Mouse (Mus musculus) heart, embryonic 11.5 days (tissue): Measurements from ENCODE around the gene Crhr2. TPM values are rescaled to one million over a fixed set of nuclear protein-coding genes. Genes with fewer than 3 reads are reported as not detected.

Experiments used
- ATAC-seq: fragments of 200-750 bp; cut with Nextera tagmentation; replicated peaks from 2 replicates; pipeline ENCODE4 v1.8.0; 2017; ENCODE audit warnings: moderate library complexity; ENCODE audit not compliant: insufficient number of reproducible peaks, low FRiP score, low TSS enrichment
- H3K27ac ChIP-seq: fragments of 300-500 bp; sonication (generic); 2 replicates; pipeline ENCODE4 v1.5.1; 2014; ENCODE audit warnings: mild to moderate bottlenecking, low read depth, low read length
- H3K27me3 ChIP-seq: fragments of 300-500 bp; sonication (generic); 2 replicates; pipeline ENCODE4 v1.6.1; 2014; ENCODE audit warnings: mild to moderate bottlenecking, low read length, mixed read lengths; ENCODE audit not compliant: control insufficient read depth, insufficient read depth
- H3K36me3 ChIP-seq: fragments of 300-500 bp; sonication (generic); 2 replicates; pipeline ENCODE4 v1.6.1; 2014; ENCODE audit warnings: mild to moderate bottlenecking, low read length, moderate library complexity, mixed read lengths; ENCODE audit not compliant: control insufficient read depth, insufficient read depth
- H3K4me1 ChIP-seq: fragments of 300-500 bp; sonication (generic); 2 replicates; pipeline ENCODE4 v1.6.1; 2014; ENCODE audit warnings: low read length; ENCODE audit not compliant: control insufficient read depth, insufficient read depth
- H3K4me2 ChIP-seq: fragments of 300-500 bp; sonication (generic); 2 replicates; pipeline ENCODE4 v1.6.1; 2014; ENCODE audit warnings: mild to moderate bottlenecking, moderate library complexity
- H3K4me3 ChIP-seq: fragments of 300-500 bp; sonication (generic); 2 replicates; pipeline ENCODE4 v1.5.1; 2014; ENCODE audit warnings: low read depth, low read length
- H3K9ac ChIP-seq: fragments of 300-500 bp; sonication (generic); 2 replicates; pipeline ENCODE4 v1.6.1; 2014; ENCODE audit warnings: mild to moderate bottlenecking, low read depth, low read length, moderate library complexity
- H3K9me3 ChIP-seq: fragments of 300-500 bp; sonication (generic); replicated peaks from 2 replicates; pipeline ENCODE4 v1.6.1; 2016; ENCODE audit warnings: low read length; ENCODE audit not compliant: control insufficient read depth
- WGBS: fragments of 180-500 bp; shearing (Covaris S2); extraction: QIAGEN DNeasy Blood & Tissue Kit; methylation state at CpG from one replicate; pipeline ENCODE4 v1.1.7; 2014; ENCODE audit not compliant: insufficient replicate concordance; 5-methylcytosine and 5-hydroxymethylcytosine counted together
- polyA plus RNA-seq: library from polyadenylated mRNA; unstranded; fragments of >200 nt; fragmentation: Nextera tagmentation; extraction: Ambion mirVana; gene quantifications from 2 replicates; pipeline ENCODE4 v1.2.1, GENCODE M21; 2014

The Crhr2 gene
- 4.2 and 5.3 TPM in 2 replicates for polyA plus RNA-seq

DNA sequence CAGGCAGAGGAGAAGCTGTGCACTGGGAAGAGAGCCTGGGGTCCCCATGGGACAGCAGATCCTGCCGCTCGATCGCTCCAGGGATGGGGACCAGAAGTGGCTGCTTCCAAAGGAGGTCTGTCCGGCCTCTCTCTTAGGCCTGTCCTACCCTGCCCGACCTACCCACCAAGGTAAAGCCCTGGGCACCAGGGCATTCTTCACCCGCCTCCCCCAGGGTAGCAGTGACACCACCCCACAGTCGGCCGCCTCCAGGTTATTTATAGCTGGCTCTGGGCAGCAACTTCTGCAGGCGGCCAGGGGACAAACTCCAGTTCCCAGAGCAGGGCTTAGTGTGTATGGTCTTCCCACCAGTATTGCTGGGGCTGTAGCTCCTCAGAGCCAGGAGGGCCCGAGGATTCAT, at the start of gene Crhr2:
Gene Crhr2 (minus strand): TSS at position 223 of the 400 bp plus-strand sequence.
- Histone ChIP-seq H3K4me3 (peak within 1 kb of the TSS; percentile 25), H3K27ac (peak within 1 kb of the TSS; percentile 82), H3K9me3 (no peaks in the 10 kb centered on the region), H3K4me2 (peak within 1 kb of the TSS; percentile 55), H3K9ac (peak within 1 kb of the TSS; percentile 58), H3K36me3 (no peaks in the 10 kb centered on the region), H3K27me3 (no peaks in the 10 kb centered on the region), H3K4me1 (peaks cover 31% of the 10 kb centered on the region)
- WGBS = 41% methylated on average over 10 of the region's 10 CpGs
- ATAC-seq = peak; percentile 31; the same call in 1 of the 2 replicates

DNA sequence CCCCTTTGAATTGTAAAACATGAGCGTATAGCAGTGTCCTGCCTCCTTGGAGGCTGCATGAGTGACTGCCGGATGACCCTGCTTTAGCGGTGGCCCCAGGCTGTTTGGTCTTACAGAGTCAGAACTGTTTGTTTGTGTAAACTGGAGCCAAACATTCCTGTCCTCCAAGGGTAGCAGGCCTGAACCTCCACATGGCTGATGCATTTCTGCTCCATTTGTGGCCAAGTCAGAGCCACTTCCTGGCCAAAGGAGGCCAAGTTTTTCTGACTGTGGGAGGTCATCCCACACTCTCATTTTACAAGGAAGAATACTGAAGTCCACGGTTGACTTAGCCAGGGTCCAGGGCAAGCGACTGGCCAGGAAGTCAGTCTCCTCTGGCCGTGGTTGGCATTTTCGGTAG, 46.7 kb upstream of the Crhr2 start:
- Histone ChIP-seq H3K27ac (no peak overlapping the region), H3K27me3 (no peaks in the 10 kb centered on the region), H3K4me1 (no peaks in the 10 kb centered on the region), H3K36me3 (no peaks in the 10 kb centered on the region), H3K4me3 (no peak overlapping the region), H3K9me3 (no peaks in the 10 kb centered on the region; the same call in 1 of the 2 replicates), H3K9ac (no peak overlapping the region), H3K4me2 (no peak overlapping the region)
- 77% methylated on average over 7 of the region's 7 CpGs for WGBS
- no peak for ATAC-seq

DNA sequence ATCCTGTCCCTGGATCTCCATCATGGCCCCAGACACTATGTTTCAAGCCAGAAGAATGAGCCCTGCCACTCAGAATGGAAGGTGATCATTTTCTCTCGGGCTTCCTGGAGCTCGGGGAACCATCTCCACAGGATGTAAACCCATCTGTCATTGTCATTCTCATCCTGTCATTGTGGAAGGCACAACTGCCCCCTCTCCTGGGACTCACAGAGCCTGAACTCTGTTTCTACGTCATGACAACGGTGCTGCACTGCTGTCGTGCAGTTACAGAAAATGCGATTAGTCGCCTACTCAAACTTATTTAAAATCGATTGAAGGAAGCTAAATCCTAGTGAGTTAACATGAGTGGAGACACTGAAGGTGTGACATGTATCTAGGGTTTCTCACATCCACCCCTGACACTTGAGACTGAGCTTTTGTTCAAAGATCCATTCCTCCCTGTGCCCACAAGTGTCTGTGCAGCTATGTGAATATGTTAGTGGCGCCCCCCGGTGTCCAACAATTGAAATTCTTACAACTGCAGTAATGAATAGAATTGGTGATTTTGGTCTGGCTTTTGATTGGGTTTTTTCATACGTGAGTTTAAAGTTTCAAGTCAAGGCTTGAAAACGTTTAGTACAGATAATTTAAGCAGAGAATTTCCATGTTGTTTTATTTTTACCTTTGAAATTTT, 44.4 kb upstream of the Crhr2 start:
- H3K27me3 ChIP-seq = no peaks in the 10 kb centered on the region
- no peaks in the 10 kb centered on the region for H3K9me3 ChIP-seq
- no peaks in the 10 kb centered on the region for H3K4me1 ChIP-seq
- no peaks in the 10 kb centered on the region for H3K36me3 ChIP-seq
- 46% methylated on average over 12 of the region's 12 CpGs for WGBS
- no peak overlapping the region for H3K27ac ChIP-seq
- ATAC-seq = no peak
- no peak overlapping the region for H3K4me3 ChIP-seq
- H3K9ac ChIP-seq = no peak overlapping the region
- H3K4me2 ChIP-seq = no peak overlapping the region

DNA sequence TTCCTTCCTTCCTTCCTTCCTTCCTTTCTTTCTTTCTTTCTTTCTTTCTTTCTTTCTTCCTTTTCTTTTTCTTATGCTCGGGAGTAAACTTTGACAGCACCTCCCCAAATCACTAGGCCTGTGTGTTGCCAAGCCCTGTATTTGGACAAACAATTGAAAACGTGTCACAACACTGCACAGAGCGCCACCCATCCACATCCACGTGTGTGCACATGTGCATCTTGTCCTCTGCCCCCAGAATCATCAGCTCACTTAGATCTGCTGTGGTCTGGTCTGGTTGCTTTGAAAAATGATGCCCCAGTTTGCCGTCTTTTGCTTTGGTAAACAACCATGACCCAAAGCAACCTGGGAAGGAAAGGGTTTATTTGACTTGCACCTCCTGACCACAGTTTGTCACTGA, 43.1 kb upstream of the Crhr2 start:
- Histone ChIP-seq H3K36me3 (no peaks in the 10 kb centered on the region), H3K4me1 (no peaks in the 10 kb centered on the region), H3K4me3 (no peak overlapping the region), H3K27ac (no peak overlapping the region), H3K4me2 (no peak overlapping the region), H3K9me3 (no peaks in the 10 kb centered on the region), H3K27me3 (no peaks in the 10 kb centered on the region), H3K9ac (no peak overlapping the region)
- 46% methylated on average over 5 of the region's 5 CpGs for WGBS
- no peak for ATAC-seq

DNA sequence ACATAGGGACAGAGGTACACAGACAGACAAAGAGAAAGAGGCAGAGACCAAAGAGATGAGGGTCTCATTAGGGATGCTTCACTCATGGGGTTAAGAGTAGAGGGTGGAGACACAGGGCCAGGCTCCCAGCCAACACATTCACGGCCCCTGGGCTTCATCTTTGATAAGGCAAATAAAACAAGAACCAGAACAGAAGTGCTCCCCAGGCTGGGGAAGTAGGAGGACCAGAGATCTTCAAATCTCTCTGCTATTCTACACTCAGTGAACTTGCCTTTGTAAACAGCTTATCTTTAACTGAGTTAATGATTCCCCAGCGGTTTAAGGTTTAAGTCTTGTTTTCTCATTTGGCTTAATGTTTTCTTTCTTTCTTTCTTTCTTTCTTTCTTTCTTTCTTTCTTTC, 42.6 kb upstream of the Crhr2 start:
- no peak overlapping the region for H3K4me3 ChIP-seq
- H3K4me2 ChIP-seq = no peak overlapping the region
- no peak for ATAC-seq
- WGBS = 25% methylated on average over 2 of the region's 2 CpGs
- no peak overlapping the region for H3K9ac ChIP-seq
- H3K27me3 ChIP-seq = no peaks in the 10 kb centered on the region
- H3K4me1 ChIP-seq = no peaks in the 10 kb centered on the region
- H3K27ac ChIP-seq = no peak overlapping the region
- H3K36me3 ChIP-seq = no peaks in the 10 kb centered on the region
- no peaks in the 10 kb centered on the region for H3K9me3 ChIP-seq

DNA sequence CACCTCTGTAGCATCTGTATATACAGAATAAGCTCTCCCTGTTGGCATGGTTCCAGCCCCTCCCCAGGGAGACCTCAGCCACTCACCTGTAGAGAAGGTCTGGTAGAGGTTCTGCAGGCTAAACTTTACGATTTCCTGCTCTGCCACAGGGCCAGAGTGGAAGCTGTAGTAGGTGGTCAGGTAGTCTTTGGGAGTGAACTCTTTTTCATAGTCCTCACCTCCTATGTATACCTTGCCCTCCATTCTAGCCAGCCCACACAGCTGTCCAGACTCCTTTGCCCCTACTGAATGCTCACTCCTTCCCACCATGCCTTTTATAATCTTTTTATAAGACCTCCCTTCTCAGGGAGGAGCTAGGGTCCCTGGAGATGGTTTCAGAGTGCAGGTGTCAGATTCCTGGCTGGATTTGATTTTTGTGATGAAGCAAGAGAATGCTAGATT, 41.9 kb upstream of the Crhr2 start, which contains the start of gene Inmt:
Gene Inmt (minus strand): TSS at position 303 of the 441 bp plus-strand sequence.
- 67% methylated on average over 1 of the region's 1 CpGs for WGBS
- no peaks in the 10 kb centered on the region for H3K9me3 ChIP-seq
- H3K36me3 ChIP-seq = no peaks in the 10 kb centered on the region
- H3K4me1 ChIP-seq = no peaks in the 10 kb centered on the region
- H3K9ac ChIP-seq = no peak within 1 kb of the TSS
- H3K27me3 ChIP-seq = no peaks in the 10 kb centered on the region
- no peak within 1 kb of the TSS for H3K4me2 ChIP-seq
- no peak within 1 kb of the TSS for H3K27ac ChIP-seq
- no peak for ATAC-seq
- H3K4me3 ChIP-seq = no peak within 1 kb of the TSS

DNA sequence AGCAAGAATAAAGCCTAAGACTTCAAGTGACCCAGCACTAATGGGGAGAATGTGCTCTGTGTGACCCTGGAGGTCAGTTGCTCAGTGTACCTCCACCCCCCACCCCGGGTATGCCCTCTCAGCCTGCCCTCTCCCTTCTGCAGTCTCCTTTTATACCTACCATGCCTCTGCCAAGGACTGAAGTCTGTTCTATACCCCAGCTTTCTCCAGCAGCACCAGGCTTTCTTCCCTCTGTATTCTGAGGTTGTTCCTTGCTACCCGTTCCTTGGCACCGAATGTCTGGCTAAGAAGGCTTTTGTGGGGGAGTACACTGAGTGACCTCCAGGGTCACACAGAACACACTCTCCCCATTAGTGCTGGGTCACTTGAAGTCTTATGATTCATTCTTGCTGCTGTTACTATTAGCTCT, 41.1 kb upstream of the Crhr2 start:
- H3K9ac ChIP-seq = no peak overlapping the region
- no peak for ATAC-seq
- no peaks in the 10 kb centered on the region for H3K9me3 ChIP-seq
- no peak overlapping the region for H3K4me3 ChIP-seq
- no peak overlapping the region for H3K27ac ChIP-seq
- H3K36me3 ChIP-seq = no peaks in the 10 kb centered on the region
- H3K4me2 ChIP-seq = no peak overlapping the region
- no peaks in the 10 kb centered on the region for H3K27me3 ChIP-seq
- WGBS = 56% methylated on average over 3 of the region's 3 CpGs
- no peaks in the 10 kb centered on the region for H3K4me1 ChIP-seq

DNA sequence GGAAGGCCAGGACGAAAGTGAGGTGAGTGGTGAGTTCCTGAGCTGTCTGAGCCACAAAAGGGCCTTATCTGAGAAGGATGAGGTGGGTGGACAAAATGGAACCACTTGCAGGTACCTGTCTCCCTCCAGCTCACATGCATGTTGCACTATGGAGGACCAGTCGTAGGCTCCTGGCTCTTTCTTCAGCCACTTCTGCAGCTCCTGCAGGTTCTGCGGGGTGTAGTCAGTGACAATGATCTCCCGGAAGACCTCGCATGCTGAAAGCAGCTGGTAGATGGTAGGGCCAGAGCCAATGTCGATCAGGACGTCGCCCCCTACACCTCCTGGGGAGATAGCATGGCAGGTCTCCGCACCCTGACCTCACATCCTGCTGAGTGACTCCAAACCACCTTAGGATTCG, 40.4 kb upstream of the Crhr2 start:
- Histone ChIP-seq H3K4me1 (no peaks in the 10 kb centered on the region), H3K4me2 (no peak overlapping the region), H3K27me3 (no peaks in the 10 kb centered on the region), H3K9ac (no peak overlapping the region), H3K27ac (no peak overlapping the region), H3K36me3 (no peaks in the 10 kb centered on the region), H3K4me3 (no peak overlapping the region), H3K9me3 (no peaks in the 10 kb centered on the region)
- no peak for ATAC-seq
- WGBS = 57% methylated on average over 10 of the region's 10 CpGs

DNA sequence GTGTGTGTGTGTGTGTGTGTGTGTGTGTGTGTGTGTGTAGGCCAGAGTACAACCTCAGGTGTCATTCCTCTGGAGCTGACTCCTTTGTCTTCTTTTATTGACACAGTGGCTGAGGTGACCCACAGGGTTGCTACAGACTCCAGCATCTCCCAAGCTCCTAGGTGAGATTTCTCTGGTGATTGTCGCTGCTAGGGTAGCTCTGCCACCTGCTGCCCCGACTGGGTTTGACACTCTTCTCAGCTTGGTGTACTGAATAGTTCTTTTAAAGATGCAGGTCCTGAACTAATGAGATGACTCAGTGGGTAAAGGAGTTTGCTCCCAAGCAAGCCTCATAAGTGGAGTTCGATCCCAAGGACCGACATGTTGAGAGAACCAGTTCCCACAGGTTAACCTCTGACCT, 38.8 kb upstream of the Crhr2 start:
- H3K27me3 ChIP-seq = 0 out of 2 replicates have a peak, but pooled peaks cover 3% of the 10 kb centered on the region
- no peak for ATAC-seq
- H3K4me2 ChIP-seq = no peak overlapping the region
- no peaks in the 10 kb centered on the region for H3K4me1 ChIP-seq
- no peaks in the 10 kb centered on the region for H3K36me3 ChIP-seq
- no peaks in the 10 kb centered on the region for H3K9me3 ChIP-seq
- no peak overlapping the region for H3K4me3 ChIP-seq
- H3K9ac ChIP-seq = no peak overlapping the region
- no peak overlapping the region for H3K27ac ChIP-seq
- WGBS = 56% methylated on average over 4 of the region's 4 CpGs
